Mouse (Mus musculus): ENCODE measurements at regions not wholly inside any gene's neighbourhood (a gene's known extent, or its start where the extent isn't known, plus 50 kb on each side); places are given as distances from the start of the nearest gene placed in this dataset.

DNA sequence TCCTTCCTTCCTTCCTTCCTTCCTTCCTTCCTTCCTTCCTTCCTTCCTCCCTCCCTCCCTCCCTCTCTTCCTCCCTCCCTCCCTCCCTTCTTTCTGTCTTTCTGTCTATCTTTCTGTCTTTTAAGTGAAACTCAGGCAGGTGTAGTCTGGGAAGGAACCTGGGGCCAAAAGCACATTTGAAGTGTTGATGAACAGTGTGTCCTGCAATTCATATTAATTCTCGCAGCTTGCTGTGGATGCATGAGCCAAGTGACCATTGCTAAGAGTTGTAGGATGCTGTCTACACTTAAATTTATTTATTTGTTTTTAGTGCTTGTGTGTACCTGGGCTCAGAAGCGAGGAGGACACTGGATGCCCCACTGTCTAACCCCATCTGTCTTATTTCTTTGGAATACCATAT is 126.7 kb upstream of the Lrig1 start:
- peak; percentile 73 for DNase-seq (ENCODE audit: low read depth, low spot score)
- no peak overlapping the region for H3K4me3 ChIP-seq (ENCODE audit: control insufficient read depth in 1 of 2, insufficient read depth in 1 of 2, low read depth in 2 of 2, low read length in 2 of 2)
- no peaks in the 10 kb centered on the region; a peak in 1 of 4 replicates for H3K27me3 ChIP-seq (ENCODE audit: control insufficient read depth in 1 of 2, insufficient read depth in 2 of 2, low read length in 2 of 2)
- TF ChIP-seq MYC (IDR thresholded peaks at IDR 0.05; ENCODE audit: low read depth, low read length): no peak
- no peak for TF ChIP-seq POLR2AphosphoS2 (IDR thresholded peaks at IDR 0.05; ENCODE audit: low read length)
- TF ChIP-seq E2F4 (IDR thresholded peaks at IDR 0.05; ENCODE audit: borderline replicate concordance, low read depth, low read length): no peak
- TF ChIP-seq USF1 (IDR thresholded peaks at IDR 0.05; ENCODE audit: low read depth, low read length): no peak
- no peak for TF ChIP-seq CTCF (IDR thresholded peaks at IDR 0.05 in 2 of 3, conservative IDR thresholded peaks at IDR 0.05 in 1 of 3; ENCODE audit: control insufficient read depth in 1 of 3, insufficient read depth in 1 of 3, low read depth in 2 of 3, low read length in 3 of 3, poor library complexity in 1 of 3, severe bottlenecking in 1 of 3)
- no peak for TF ChIP-seq NELFE (IDR thresholded peaks at IDR 0.05; ENCODE audit: low read depth, low read length)
- TF ChIP-seq ZKSCAN1 (IDR thresholded peaks at IDR 0.05; ENCODE audit: low read depth, low read length): no peak
- TF ChIP-seq NRF1 (IDR thresholded peaks at IDR 0.05; ENCODE audit: insufficient read depth, low read depth, low read length, poor library complexity, severe bottlenecking): no peak
- no peak for TF ChIP-seq ELF1 (IDR thresholded peaks at IDR 0.05; ENCODE audit: low read depth, low read length)
- no peak for TF ChIP-seq TCF12 (IDR thresholded peaks at IDR 0.05; ENCODE audit: low read depth, low read length)
- TF ChIP-seq SIN3A (IDR thresholded peaks at IDR 0.05; ENCODE audit: low read length): no peak
- H3K4me1 ChIP-seq (ENCODE audit: control insufficient read depth in 1 of 2, insufficient read depth in 2 of 2, low read length in 2 of 2): no peaks in the 10 kb centered on the region
- no peaks in the 10 kb centered on the region for H3K36me3 ChIP-seq (ENCODE audit: control insufficient read depth in 1 of 2, insufficient read depth in 2 of 2, low read length in 2 of 2)
- H3K9me3 ChIP-seq (replicated peaks; ENCODE audit: insufficient read depth, low read length): no peaks in the 10 kb centered on the region
- no peaks in the 10 kb centered on the region for H3K79me2 ChIP-seq (ENCODE audit: control insufficient read depth, insufficient read depth, low read length, poor library complexity)
- no peak overlapping the region for H3K27ac ChIP-seq (ENCODE audit: control insufficient read depth, low read depth, low read length)
- no peak overlapping the region for H3K9ac ChIP-seq (ENCODE audit: control insufficient read depth, low read depth, low read length, poor library complexity, severe bottlenecking)

DNA sequence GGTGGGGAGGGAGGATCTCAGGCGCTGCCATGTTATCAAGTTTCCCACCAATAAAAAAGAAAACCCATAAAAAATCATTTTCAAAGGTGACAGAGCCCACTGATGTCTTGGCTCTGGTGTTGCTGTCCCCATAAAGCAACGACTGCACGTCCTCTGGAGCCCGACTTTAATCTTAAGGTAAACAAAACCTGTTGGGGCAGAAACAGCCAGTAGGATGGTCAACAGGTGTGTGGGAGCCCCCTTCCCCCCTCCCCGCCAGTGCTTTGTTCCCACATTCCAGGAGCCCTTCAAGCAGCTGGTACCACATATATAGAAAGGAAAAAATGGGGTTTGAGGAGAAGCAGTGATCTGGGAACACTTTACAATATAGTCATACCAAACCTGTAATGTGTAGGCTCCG is 118.3 kb upstream of the Lrig1 start:
- TF ChIP-seq RAD21 (IDR thresholded peaks at IDR 0.05; ENCODE audit: low read depth, low read length): no peak
- no peak for TF ChIP-seq EP300 (IDR thresholded peaks at IDR 0.05; ENCODE audit: low read depth in 1 of 2, low read length in 2 of 2)
- TF ChIP-seq SIN3A (IDR thresholded peaks at IDR 0.05; ENCODE audit: low read length): no peak
- TF ChIP-seq POLR2A (IDR thresholded peaks at IDR 0.05; ENCODE audit: control insufficient read depth in 1 of 2, insufficient read depth in 1 of 2, low read depth in 1 of 2, low read length in 2 of 2, poor library complexity in 1 of 2): no peak
- no peak for TF ChIP-seq ZNF384 (IDR thresholded peaks at IDR 0.05; ENCODE audit: low read depth, low read length)
- TF ChIP-seq BHLHE40 (IDR thresholded peaks at IDR 0.05; ENCODE audit: borderline replicate concordance, low read depth, low read length): no peak
- TF ChIP-seq SMC3 (IDR thresholded peaks at IDR 0.05; ENCODE audit: low read depth, low read length): no peak
- no peak for TF ChIP-seq CTCF (IDR thresholded peaks at IDR 0.05 in 2 of 3, conservative IDR thresholded peaks at IDR 0.05 in 1 of 3; ENCODE audit: control insufficient read depth in 1 of 3, insufficient read depth in 1 of 3, low read depth in 2 of 3, low read length in 3 of 3, poor library complexity in 1 of 3, severe bottlenecking in 1 of 3)
- no peak for TF ChIP-seq ELF1 (IDR thresholded peaks at IDR 0.05; ENCODE audit: low read depth, low read length)
- TF ChIP-seq POLR2AphosphoS2 (IDR thresholded peaks at IDR 0.05; ENCODE audit: low read length): no peak
- TF ChIP-seq ZKSCAN1 (IDR thresholded peaks at IDR 0.05; ENCODE audit: low read depth, low read length): no peak
- no peak for TF ChIP-seq CHD1 (IDR thresholded peaks at IDR 0.05; ENCODE audit: low read depth, low read length)
- no peak for TF ChIP-seq TAL1 (IDR thresholded peaks at IDR 0.05; ENCODE audit: low read length)
- no peak for TF ChIP-seq MYB (IDR thresholded peaks at IDR 0.05; ENCODE audit: low read depth, low read length)
- TF ChIP-seq ETS1 (IDR thresholded peaks at IDR 0.05; ENCODE audit: low read depth, low read length): no peak
- TF ChIP-seq MAFK (IDR thresholded peaks at IDR 0.05; ENCODE audit: borderline replicate concordance, low read depth, low read length): no peak
- no peak for TF ChIP-seq GATA1 (IDR thresholded peaks at IDR 0.05; ENCODE audit: low read depth, low read length)
- TF ChIP-seq NELFE (IDR thresholded peaks at IDR 0.05; ENCODE audit: low read depth, low read length): no peak
- TF ChIP-seq POLR2AphosphoS5 (IDR thresholded peaks at IDR 0.05; ENCODE audit: borderline replicate concordance, low read depth, low read length): no peak
- Histone ChIP-seq H3K79me2 (ENCODE audit: control insufficient read depth, insufficient read depth, low read length, poor library complexity) (no peaks in the 10 kb centered on the region), H3K27me3 (ENCODE audit: control insufficient read depth in 1 of 2, insufficient read depth in 2 of 2, low read length in 2 of 2) (no peaks in the 10 kb centered on the region), H3K27ac (ENCODE audit: control insufficient read depth, low read depth, low read length) (no peak overlapping the region), H3K4me1 (ENCODE audit: control insufficient read depth in 1 of 2, insufficient read depth in 2 of 2, low read length in 2 of 2) (no peaks in the 10 kb centered on the region), H3K9ac (ENCODE audit: control insufficient read depth, low read depth, low read length, poor library complexity, severe bottlenecking) (no peak overlapping the region), H3K9me3 (replicated peaks; ENCODE audit: insufficient read depth, low read length) (no peaks in the 10 kb centered on the region), H3K4me3 (ENCODE audit: control insufficient read depth in 1 of 2, insufficient read depth in 1 of 2, low read depth in 2 of 2, low read length in 2 of 2) (no peak overlapping the region), H3K36me3 (ENCODE audit: control insufficient read depth in 1 of 2, insufficient read depth in 2 of 2, low read length in 2 of 2) (no peaks in the 10 kb centered on the region)
- DNase-seq (ENCODE audit: low read depth, low spot score): no peak
